Mouse (Mus musculus): ENCODE data around the gene Erc1.

Erc1 gene

DNA sequence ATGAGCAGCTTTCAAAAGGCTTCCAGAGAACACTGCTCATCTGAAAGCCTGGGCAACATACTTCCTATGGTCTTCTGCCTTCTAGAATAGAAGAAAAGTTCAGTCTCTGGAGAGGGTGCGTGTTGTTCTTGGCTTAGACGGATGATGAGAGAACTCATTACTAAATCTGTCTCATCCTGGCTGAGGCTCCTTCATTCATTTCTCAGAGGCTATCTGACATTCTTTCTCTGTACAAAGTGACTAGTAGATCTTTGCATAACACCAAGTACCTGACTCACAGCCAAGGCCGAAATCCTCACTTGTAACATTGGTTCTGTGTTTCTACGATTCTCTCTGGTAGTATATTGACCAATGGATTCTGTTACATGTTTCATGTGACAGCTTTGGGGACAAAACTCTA lies 252.5 kb downstream of the Erc1 start:
- no peak for DNase-seq (ENCODE audit: low read depth, low spot score)

DNA sequence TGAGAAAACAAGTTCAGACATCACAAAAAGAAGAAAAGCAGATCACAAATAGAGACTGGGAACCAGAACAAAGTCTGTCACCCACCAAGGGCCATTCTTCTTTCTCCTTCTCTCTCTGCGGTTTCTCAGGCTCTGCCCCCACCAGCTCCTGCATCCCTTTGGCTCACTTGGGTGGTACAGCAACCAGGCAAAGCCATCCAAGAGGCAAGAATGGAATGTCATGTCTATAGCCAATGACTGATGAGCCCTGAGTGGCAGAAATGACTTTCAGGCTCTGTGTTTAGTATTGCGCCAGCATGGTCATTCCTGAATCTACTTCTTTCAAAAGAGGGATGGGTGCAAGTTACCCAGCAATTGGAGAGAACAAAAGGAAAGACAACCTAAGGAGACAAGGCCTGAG lies 257.1 kb downstream of the Erc1 start:
- DNase-seq (ENCODE audit: low read depth, low spot score): no peak

DNA sequence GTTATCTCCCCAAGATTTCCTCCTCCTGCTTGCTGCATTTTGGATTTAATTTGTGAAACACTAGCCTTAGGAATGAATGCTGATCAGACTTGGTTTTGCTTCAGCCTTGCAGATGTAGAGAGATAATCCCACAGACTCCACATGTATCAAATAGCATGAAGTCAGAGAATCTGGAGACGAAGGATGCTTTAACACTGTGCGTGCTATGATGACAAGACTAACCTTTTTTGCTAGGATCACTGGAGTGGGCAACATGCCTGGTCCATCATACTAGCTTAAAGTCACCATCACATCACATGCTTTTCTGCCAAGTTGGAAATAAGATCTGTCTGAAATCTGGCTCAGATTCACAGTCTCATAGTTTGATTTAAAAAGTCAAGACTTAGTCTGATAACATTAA lies 260.1 kb downstream of the Erc1 start:
- DNase-seq (ENCODE audit: low read depth, low spot score): no peak

DNA sequence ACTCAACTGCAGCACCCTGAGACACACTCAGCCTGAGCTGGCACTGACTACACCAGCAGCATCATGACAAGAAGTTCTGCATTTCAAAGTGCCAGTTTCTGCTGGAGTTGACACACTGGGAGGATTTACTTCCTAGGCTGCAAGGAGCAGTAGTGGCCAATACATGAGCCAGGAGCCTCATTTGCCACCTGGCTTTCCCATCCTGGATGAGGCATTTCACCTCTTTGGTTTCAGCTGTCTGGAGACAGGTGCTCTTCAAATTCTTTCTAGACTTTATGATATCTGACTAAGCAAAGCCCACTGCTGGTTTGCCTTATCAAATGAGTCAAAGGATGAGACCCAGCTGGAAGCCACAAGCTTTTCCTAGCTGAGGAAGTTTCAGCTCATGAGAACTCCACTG lies 260.5 kb downstream of the Erc1 start:
- no peak for DNase-seq (ENCODE audit: low read depth, low spot score)

DNA sequence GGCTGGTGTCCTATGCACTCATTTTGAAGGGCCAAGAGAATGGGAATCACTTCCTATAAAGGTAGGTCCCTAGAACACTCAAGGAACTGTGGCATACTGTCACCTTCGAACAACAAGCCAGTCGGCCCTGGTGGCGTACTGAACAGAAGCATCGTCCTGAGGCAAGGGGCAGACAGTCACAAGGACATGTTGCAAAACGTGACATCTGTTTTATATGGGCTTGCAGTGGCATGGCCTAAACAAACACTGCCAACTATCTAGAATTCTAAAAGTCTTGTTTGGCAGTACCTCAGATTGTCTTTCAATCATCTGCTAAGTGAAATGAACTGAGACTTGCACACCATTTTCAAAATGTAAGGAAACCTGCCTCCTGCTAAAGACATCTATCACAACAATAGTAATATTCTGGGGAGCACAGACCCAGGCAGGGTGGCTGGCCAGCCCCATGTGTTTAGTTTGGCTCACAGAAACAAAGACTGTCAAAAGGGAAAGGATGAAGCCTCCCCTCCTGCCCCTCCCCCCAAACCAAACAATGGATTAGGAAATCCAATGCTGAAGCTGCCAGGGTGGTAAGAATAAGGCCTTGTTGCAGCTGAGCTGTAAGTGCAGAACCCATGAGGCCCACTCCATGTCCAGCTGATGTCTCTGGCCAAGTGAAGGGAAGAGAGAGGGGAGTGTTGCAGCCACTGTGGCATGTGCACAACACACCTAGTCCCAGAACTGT lies 262.2 kb downstream of the Erc1 start:
- no peak for DNase-seq (ENCODE audit: low read depth, low spot score)

DNA sequence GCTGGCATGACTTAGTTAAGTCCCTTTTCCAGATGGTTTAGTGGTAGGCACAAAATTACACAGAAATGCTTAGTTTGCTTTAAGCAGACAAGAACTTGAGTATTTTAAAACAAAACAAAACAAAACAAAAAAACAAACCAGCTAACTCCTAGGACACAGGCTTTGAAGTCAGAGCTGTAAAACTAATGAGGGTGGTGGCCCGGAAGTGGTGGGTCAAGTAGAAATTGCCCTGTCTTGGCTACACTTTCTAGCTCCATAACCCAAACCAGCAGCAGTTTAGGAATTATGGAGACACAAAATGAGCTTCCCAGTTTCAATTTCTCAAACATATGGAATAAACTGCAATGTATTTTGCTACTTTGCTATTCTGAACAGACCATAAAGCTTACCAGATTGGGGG lies 263.9 kb downstream of the Erc1 start:
- no peak for DNase-seq (ENCODE audit: low read depth, low spot score)

DNA sequence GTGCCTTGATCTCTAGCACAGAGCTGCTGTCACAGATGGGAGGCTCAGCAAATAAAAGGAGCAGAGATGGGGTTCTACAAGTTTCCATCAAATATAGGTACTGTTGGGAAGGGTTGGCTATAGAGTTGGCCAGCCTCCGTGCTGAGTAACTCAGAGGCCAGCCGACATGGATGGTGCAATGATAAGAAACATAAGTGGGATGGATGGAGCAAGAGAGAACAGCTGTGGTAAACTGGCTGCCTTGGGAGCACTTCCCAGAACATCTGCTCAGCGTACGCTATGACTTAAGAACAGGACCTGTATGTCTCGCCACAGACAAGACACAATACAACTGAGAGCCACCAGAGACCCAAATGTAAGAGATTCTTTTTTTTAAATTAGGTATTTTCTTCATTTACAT lies 264.8 kb downstream of the Erc1 start:
- DNase-seq (ENCODE audit: low read depth, low spot score): no peak

DNA sequence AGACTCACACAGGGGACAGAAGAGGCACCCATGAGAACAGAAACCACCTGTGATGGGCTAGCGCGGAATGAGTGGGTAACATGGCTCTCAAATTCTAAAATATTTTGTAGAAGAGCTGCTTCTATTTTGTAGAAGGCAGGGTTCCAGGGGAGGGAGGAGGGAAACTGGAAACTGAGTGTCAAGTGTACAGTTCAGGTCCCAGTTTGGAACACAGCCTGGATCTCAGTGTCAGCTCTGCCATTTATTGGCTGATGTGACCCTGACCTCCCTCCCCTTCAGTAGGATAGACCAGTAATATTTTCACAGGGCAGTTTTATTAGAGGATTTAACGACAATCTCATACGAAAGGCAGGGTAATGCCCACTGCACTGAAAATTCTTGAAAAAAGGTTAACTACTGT lies 271.3 kb downstream of the Erc1 start:
- DNase-seq (ENCODE audit: low read depth, low spot score): no peak

DNA sequence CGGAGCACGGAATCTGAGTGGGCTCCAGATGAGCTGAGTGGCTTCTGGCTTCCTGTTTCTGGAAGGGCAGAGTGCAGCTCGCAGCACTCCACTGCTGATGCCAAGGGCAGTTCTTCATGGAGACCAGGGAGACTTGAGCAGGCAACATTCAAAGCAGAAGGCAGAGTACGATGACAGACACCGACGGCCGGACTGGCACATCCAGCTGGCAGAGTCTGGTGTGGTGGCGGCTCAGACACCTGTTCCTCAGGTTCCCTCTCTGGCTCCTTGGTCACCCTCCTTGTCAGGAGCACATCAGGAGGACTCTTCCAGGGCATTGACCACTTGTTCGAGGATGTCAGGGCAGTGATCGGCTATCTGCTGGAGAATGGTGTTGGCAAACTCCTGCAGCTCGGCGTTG lies 272.6 kb downstream of the Erc1 start:
- DNase-seq (ENCODE audit: low read depth, low spot score): no peak

DNA sequence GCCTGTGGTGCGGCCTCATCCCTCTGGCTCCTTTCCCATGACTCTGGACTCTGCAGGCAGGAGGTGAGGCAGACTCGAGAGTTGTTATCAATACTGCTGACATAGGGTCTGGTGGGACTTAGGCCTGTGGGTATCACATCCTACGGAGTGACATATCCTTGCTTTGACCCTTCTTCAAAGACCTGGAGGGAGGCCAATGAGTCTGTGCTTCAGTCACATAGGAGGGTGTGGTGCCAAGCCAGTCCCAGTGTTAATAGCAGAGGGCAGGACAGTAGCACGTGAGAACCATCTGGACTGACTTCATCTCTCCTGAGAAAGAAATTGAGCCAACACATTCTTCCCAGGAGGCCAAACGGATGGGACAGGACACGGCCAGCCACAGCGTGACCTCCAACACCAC lies 275.7 kb downstream of the Erc1 start:
- no peak for DNase-seq (ENCODE audit: low read depth, low spot score)

DNA sequence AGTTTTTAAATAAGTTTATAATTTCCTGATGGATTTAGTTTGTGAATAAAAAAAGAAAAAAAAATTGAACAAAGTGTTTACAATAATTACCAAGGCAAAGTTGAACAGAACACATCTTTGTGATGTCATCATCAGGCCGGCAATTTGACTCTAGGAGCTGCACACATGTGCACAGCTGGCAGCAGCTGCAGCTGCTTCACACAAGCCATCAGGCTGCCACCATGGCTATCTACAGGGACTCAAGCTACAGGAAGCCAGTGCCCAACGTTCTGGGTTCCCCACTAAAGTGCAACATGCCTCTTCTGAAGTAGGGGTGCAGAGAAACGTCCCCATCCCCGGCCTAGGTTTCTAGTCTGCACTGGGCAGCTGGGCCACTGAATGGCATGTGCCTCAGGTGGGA lies 277.2 kb downstream of the Erc1 start:
- DNase-seq (ENCODE audit: low read depth, low spot score): no peak

DNA sequence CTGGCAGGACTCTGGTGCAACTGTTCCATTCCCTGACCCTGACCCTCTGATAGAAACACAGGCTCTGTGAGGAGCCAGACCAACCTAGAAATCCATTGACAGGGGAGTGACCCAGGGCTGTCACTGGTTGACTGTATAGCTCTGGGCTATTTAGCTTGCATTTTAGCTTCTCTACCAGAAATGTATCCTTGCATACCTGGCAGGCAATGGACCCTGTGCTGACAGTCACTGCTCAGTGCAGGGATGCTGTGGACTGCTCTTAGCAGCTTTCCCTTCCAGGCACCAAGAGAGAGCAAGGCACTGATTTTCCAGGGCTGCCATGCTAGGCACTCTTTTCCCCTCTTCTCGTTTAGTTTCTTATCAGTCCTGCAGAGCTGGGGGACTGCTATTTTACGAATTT lies 279.6 kb downstream of the Erc1 start:
- no peak for DNase-seq (ENCODE audit: low read depth, low spot score)

DNA sequence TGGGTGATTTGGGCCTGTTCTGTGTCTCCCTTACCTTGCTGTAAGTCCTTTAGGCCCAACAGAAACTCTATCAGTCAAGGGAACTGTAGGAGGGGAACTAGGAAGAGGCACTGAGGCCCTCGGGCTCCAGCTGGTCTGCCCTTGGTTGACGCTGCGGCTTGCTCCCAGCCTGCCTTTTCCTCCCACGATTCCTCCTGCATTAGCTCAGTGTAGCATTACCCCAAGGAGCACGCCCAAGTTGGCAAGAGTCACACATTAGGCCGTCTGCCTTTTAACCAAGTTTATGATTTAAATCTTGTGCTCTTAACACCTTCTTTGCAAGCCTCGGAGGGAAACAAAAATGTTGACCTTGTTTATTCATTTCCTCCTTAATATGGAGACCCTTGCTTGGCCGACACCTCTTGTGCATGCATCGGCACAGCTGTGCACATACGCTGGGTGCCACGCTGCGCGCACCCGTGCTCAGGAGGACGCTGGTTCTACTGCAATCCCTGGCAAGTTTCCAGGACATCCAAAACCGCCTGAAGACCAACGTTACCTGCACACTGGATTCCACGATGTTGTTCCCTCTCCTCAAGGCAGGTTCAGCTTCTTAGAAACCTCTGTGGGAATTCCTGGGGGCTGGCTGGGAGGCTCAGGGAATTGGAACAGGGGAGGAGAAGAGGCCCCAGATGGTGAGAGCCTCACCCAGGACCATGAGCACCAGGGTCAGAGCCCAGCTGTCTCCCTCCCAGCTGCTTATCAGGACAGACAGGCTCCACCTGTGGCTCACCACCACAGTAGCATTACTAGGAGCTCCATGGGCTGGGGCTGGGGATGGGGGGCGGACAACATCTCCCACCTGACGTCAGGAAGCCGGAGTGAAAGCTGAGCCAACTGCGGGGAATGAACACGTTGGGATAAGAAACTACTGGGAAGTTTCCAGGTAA lies 282.3 kb downstream of the Erc1 start:
- no peak for DNase-seq (ENCODE audit: low read depth, low spot score)

DNA sequence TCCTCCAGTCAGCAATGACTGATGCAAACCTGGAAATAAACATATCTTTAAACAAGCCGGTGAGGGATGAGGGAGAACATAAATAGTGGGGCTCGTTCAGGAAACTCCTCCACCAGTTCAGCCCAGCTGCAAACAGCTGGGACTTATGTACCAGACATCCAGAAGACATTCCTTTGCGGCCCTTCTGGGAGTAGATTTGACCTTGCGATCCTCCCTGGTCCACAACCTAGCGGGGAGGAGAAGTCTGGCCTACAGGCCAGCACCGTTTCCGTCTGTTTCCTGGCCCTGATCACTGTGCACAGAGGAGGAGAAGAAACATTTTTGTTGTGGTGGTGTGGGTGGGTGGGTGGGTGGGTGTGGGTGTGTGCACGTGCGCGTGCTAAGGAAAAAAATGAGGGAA lies 285.4 kb downstream of the Erc1 start:
- no peak for DNase-seq (ENCODE audit: low read depth, low spot score)

DNA sequence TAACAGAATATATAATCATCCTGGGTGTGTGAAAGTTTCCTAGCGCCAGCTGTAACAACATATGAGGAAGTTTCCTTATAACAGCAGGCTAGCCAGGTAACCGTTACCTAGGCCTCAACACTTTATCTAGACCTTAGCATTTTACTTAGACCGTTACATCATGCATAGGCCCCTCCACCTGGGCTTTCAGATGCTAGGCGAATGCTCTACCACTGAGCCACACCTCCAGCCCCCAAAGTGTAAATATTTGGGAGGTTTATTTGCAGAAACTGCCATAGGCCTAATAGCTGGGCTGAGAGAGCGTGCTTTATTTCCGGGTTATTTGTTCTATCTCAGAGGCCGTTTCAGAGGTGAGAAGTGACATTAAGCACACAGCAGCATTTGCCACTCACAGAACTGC lies 289.1 kb downstream of the Erc1 start:
- DNase-seq (ENCODE audit: low read depth, low spot score): no peak

DNA sequence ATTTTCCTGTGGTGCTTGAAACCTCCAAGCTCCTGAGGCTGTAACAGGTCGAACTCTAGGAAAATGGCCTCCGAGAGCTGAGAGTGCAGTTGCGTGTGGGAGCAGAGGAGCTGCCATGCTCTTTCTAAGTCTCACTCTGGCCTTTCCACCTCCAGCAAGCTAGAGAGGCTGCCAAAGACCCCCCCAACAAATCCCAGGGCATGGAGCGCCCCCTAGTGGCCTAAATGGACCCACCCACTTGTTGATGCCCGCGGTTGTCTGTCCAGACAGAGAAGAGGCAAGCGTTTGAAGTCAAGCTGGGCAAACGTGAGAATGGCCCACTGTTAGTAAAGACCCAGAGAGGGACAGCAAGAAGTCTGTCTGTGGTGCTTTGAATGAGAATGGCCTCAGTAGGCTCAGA lies 293.5 kb downstream of the Erc1 start:
- peak; percentile 25 for DNase-seq (ENCODE audit: low read depth, low spot score)

DNA sequence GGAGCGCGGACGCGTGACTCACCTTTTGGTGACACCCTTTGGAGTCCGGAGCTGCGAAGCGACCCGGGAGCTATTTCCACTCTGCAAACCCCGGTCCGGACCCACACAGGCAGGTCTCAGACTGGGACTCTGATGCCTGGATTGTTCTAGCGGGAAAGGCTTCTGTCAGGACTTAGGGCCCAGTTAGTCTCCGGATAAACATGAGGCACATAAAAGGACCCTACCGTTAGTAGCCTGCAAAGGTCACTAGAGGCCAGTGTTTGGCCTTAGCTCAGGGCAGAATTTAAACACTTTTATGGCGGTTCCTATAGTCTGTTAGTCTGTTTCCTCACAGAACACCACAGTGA lies 303.5 kb downstream of the Erc1 start:
- DNase-seq (ENCODE audit: low read depth, low spot score): no peak

DNA sequence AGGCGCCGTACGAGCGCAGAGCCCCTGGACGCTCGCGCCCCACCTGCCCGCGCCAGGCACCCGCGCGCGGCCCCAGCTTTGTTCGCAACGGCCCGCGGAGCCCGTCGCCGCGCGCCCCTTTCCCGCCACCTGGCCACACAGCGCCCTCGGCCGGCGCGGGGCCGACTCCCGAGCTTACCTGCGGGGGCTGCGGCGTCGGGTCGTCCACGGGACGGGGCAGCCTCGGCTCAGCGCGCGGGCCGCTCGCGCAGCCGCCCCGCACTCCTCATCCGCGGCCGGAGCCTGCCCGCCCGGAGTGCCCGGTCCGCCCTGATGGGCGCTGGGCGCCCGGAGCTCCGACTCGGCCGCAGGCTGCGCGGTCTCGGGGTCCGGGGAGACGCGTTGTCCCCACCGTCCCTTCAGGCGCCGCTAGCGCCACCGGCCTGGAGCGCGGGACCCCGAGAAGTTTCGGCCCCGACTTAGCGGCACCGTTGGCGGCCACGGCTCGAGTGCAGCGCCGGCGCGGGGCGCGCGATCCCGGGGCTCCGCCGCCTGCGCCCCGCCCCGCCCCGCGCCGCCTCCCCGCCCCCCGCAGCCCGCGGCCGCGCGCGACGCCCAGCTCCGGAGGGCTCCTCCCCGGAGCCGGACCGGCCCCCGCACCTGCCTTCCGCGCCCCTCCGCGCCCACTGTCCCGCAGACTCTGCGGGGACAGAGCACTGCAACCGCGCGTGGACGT lies 304.0 kb downstream of the Erc1 start, which contains the start of gene Wnt5b:
TSS of gene Wnt5b (minus strand) at position 545 of the 715 bp plus-strand sequence.
- no peak for DNase-seq (ENCODE audit: low read depth, low spot score)

DNA sequence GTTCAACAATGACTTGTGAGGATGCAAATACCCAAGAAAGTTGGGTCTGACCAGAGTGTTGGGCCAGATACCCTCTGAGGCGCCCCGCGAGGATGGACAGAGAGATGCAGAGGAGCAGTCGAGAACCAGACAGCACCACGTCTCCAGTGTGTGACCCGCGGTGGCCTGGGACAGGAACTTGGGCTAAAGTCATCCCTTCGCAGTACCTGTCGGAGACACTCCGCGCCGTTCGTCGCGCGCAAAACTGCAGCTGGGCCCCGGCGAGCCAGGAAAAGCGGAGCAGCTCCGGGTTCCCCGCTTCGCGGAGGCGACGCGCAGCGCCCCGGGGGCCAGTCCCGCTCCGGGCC lies 304.5 kb downstream of the Erc1 start:
- no peak for DNase-seq (ENCODE audit: low read depth, low spot score)

DNA sequence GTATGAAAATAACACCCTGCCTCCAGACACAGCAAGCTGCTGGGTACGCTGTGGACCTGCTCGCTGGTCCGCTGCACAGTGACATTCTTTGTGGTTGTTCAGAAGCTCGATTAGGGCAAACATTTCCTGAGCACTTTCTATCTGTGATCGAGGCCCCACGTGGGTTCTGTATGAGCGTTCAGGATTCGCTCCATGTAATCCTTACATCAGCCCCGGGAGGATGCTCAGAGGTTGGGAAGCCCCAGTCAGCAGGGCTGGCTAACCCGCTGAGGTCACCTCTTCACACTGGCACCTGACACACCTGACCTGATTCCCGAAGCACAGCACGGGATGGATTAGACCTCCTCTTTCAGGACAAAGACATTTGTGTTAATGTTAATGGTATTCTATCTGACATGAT lies 312.1 kb downstream of the Erc1 start:
- DNase-seq (ENCODE audit: low read depth, low spot score): no peak

DNA sequence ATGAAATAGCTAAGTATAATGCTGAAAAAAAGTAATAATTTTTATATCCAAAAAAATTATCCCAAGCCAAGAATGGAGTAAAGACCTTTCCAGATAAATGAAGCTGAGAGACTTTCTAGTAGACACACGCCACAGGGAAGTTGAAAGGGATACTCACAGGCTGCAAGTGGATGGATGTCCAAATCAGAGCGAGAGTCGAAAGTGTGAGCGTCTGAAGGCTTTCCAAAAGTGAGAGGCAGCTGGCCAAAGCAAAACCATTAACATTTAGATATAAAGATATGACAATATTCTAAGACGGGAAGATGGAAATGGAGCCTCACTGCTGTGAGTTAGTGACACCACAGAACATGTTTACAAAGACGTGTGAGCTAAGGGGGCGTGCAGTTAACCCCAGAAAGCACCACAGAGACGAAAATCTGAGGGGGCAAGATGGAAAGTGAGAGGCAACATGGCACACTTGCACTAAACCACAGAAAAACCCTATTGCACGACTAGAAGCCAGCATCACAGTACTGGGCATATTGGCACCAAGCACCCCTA lies 314.7 kb downstream of the Erc1 start:
- DNase-seq (ENCODE audit: low read depth, low spot score): no peak

DNA sequence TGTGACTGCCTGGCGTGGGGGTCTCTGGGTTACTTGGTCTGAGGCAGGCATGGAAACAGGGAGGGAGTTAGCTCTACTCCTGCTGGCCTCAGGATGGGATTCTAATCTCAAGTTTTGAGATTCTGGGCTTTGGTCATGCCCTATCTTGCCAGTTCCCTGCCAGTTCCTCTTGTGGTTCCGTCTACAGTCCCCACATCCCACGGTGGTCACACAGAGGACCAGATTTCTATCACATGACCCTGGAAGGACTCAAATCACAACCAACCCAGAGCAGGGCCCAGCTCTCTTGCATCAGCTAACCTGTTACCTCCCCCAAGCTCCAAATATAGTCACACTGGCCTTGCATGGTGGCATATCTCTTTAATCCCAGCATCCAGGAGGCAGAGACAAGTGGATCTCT lies 318.3 kb downstream of the Erc1 start:
- DNase-seq (ENCODE audit: low read depth, low spot score): no peak

Measured in A20 (cell line).